Mouse (Mus musculus): ENCODE results near the gene Mylpf.

Gene Mylpf

DNA sequence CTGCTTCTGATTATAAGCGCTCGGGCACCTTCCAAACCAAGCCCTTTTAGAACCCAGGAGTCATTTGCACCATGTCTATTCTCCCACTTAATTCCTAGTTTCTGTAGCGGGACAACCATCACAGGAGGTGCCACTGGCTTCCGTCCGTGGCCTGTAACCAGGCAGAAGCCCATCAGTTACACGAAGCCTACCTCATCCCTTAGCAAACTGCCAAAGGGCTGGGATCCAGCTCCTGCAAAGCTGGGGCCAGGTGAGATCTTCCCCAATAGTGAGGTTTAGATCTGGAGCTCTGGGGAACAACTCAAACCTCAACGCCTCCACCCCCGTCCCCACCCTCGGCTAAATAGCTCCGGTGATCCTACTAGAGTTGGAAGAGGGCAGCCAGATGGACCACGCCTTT, 12.2 kb upstream of the Mylpf start:
- no peak for ATAC-seq (ENCODE audit: insufficient number of reproducible peaks, low FRiP score, low TSS enrichment)

DNA sequence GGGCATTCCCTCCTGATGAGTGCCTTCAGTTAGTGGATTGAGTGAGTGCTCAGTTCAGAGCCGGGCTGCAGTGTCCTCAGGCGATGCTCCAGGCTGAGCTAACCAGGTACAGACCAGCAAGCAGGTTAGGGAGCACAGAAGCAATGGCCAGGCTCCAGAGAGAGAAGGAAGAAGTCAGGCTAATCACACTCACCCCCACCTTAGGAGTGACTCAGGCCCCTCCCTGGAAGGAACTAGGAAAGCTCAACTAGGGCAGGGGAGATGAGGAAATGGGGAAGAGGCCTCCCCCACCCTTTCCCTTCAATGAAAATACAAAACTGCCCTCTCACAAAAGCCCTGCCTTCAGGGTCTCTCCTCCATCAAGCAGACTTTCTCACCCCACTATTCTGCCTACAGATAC, 2.1 kb upstream of the Mylpf start:
- ATAC-seq (ENCODE audit: insufficient number of reproducible peaks, low FRiP score, low TSS enrichment) = no peak

DNA sequence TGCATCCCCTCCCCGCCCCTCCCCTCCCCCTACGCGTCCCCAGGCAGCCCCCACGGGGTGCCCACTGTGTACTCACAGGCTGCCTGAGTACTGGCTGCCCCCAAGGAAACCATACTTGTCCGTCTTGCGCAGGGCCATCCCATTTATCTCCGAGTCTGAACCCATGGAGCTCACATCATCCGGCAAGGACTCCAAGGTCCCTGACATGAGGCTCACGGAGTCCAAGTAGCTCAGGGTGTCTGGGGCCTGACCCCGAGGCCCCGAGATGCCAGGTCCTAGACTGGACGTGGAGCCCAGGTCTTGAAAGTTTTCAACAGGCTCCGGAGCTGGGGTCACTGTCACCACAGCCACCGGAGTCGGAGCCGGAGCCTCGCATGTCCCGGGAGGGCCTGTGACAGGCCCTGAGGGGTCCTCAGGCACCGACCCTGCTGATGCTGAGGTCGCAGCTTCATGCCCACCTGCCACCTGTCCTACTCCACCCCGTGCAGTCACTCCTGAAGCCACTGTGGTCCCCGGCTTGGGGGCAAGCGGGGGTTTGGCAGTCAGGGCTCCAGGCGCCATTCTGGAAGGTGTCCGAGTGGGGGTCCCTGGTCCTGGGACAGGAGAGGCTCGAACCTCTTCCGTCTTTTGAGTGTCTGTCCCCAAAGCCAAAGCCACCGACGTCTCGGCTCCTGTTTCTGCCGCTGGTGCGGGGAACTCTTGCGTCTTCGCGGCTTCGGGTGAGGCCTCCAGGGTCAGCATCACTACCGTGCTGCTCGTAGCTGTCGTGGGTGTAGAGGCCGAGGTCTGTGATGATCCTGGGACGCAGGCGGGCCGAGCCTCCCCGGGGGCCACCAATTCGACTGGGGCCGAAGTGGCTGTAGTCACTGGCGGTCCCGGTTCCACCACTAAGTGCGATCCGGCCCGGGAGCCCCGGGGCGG, 1.1 kb upstream of the Mylpf start:
- no peak for ATAC-seq (ENCODE audit: insufficient number of reproducible peaks, low FRiP score, low TSS enrichment)

DNA sequence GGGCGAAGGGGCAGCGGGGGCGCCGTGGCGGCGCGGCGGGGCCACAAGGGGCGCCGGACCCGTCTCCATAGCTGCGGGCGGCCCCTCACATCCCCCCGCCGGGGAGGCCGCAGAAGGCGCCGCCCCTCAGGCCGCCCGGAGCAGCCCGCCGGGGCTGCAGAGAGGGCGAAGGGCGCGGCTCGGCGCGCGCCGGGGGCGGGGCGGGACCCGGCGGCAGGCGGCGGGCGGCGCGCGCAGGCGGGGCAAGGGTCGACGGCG, 466 bp upstream of the Mylpf start, which contains the start of gene Tbc1d10b:
TSS of gene Tbc1d10b (minus strand) at position 174 of the 258 bp plus-strand sequence.
- no peak for ATAC-seq (ENCODE audit: insufficient number of reproducible peaks, low FRiP score, low TSS enrichment)

DNA sequence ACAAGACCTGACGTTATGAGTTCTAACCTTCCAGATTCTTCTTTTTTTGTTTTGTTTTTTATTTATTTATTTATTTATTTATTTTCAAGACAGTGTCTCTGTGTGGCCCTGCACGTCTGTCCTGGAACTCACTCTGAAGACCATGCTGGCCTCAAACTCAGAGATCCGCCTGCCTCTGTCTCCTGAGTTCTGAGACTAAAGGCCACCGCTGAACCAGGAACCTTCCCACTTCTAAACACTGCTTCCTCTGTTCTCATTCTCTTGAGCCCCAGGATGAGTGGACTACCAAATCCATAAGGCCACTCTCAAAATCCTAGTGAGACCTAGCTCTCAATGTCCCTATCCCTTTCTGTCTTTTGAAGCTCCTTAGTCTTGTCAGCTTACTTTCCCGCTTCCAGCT, 1.2 kb downstream of the Mylpf start:
- ATAC-seq (ENCODE audit: insufficient number of reproducible peaks, low FRiP score, low TSS enrichment) = no peak

DNA sequence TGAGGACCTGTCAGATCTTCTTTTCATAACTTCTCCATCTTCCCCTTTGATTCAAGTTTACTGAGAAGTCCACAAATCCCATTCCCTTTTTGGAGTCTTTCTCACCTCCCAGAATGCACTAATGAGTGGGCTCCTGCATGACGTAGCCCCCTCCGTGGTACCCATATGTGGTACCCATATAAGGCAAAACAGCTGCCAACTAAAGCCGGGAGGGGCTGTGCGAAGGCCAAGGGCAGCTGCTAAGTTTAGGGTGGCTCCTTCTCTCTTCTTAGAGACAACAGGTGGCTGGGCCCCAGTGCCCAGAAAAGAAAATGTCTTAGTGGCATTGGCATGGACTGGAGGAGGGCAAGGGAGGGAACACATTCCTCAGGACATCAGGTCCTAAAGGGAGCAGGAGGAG, 1.6 kb downstream of the Mylpf start:
- ATAC-seq (ENCODE audit: insufficient number of reproducible peaks, low FRiP score, low TSS enrichment) = no peak

DNA sequence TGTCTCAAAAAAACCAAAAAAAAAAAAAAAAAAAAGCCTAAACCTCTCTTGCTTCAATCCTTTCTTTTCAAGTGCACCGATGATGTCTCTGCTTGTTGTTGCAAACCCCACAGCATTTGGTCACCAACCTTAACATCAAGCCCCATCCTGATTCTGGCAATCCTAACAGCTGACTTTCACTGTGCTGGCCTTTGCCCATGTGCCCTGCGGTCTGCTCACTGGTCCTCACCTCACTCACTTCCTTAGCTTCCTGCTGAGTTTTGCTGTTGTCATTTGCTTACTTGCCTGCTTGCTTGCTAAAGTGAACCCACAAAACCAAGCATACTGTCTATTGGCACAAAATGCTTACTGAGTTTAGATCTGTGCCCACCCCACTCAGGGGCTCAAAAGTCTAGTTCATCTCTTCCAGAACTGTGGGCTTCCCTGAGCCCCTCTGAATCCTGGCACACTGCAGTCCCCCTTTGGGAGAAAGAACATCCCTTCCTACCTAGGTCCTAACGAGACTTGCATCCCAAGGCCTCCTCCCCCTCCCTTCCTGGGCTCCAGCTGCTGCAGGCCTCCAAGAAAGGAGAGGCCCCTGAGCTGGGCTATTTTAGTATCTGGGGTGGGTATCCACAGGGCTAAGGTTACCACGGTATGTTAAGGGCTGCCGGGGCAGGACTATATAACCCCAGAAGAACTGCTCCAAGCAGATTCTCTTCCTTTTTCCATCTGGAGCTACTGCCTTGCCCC, 2.5 kb downstream of the Mylpf start:
- ATAC-seq (ENCODE audit: insufficient number of reproducible peaks, low FRiP score, low TSS enrichment) = no peak

- no peak for ATAC-seq (ENCODE audit: insufficient number of reproducible peaks, low FRiP score, low TSS enrichment)
Measured at GRCm38 (mm10) chr7:127212432-127213250, 4.0 kb downstream of the Mylpf start.

GRCm38 (mm10) chr7:127213485-127213884, 4.8 kb downstream of the Mylpf start:
- ATAC-seq (ENCODE audit: insufficient number of reproducible peaks, low FRiP score, low TSS enrichment) = no peak

GRCm38 (mm10) chr7:127213930-127214329, 5.2 kb downstream of the Mylpf start:
- no peak for ATAC-seq (ENCODE audit: insufficient number of reproducible peaks, low FRiP score, low TSS enrichment)

DNA sequence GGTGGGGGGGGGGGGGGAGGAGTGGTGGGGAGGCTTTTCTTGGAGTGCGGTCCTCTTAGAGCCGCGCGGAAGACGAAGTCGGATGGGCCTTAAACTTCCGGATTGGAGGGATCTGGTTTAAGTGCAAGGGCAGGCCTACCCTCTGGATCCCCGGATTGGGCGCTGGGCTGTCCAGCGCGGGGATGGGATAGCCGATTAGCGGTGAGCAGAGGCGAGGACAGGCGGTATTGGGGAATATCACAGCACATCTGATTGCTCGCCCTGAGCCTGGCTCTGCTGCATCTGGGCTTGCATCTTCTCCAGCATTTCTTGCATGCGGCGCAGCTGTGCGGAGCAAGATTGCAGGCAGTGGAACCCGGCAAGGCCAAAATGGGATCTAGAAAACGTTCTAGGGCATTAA, 5.8 kb downstream of the Mylpf start:
- no peak for ATAC-seq (ENCODE audit: insufficient number of reproducible peaks, low FRiP score, low TSS enrichment)

DNA sequence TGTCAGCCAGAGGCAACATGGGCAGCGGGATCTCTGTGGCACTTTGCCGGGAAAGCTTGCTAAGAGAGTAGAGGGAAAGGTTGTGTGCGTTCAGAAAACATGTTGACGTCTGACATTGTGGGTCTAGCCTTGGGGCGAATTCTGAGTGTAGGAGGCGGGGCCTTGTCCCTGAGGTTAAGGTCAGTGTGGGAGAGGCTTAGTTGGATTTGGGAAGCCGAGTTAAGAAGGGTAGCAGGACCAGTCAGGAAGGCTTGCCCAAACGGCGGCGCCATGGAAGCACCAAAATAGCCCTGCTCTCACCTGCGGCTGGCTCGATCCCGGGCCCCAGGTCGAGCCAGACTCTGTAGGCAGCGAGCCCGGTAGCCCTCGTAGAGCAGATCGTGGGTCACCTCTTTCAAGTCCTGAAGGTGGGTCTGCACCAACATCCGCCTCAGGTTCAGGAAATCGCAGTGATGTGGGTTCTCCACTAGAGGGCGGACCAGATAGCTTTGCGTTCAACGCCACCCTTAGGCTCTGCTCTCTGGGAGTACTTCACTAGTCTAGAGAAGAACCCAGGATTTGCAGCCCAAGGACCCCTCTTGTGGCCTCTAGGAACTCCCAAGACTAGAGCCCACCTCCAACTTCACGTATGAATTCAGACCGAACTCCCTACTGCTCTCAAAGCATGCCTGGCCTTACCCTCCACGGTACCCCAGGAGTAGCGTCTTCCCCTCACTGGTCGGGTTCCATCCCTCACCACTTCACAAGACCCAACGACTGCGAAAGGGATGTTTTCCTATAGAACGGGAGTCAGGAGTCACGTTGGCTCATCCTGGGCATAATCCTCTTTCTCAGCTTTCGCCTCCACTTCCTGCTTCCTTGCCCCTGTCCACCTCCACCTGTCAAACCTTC, 6.5 kb downstream of the Mylpf start:
- ATAC-seq (ENCODE audit: insufficient number of reproducible peaks, low FRiP score, low TSS enrichment) = peak; percentile 15; the same call in 1 of the 2 replicates

- no peak for ATAC-seq (ENCODE audit: insufficient number of reproducible peaks, low FRiP score, low TSS enrichment)
Measured at GRCm38 (mm10) chr7:127216307-127216706, 7.6 kb downstream of the Mylpf start.

DNA sequence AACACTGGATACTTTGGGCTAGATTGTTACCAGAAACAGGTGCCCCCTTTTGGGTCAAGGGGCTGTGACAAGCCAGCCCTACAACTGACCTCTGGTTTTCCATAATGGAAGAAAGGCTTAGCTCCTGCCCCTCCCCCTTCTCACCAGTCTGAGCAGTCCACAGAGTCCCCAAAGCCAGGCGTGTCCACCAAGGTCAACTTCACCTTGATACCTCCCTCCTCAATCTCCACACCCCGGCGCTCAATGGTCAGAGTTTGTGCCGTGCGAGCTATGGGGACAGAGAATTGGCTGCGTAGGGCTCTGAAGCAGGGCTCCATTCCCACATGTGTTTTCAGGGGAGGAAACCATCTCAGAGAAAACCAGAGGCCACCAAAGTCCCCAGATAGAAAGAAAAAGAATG, 8.8 kb downstream of the Mylpf start:
- no peak for ATAC-seq (ENCODE audit: insufficient number of reproducible peaks, low FRiP score, low TSS enrichment)

DNA sequence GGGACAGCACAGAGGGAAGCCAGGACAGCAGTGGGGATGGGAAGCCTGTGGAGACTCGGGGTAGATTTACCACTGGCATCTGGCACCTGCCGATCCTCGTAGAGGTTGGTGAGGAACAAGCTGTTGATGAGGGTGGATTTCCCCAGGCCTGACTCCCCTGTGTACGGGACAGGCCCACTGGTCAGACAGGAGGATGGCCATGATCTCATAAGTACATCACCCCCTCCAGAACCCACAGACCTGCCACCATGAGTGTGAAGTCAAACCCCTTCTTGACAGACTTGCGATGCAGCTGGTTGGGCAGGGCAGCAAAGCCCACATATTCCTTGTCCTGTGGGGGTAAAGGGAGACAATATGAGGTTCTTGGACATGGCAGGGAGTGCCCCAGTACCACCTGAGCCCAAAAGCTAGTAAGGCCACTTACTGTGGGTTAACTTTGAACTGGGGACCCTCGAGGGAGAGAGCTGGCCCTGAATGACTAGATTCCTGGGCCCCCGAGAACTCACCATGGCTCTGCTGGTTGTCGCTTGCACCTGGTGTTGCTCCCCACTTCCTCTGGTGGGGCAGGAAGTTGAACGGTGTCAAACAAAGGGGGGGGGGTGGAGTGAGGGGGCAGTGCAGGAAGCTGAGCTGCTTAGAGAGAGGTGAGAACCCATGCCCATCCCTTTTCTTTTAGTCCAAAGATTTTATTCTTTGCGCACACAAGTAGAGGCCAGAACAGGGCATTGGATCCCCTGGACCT, 9.4 kb downstream of the Mylpf start:
- ATAC-seq (ENCODE audit: insufficient number of reproducible peaks, low FRiP score, low TSS enrichment) = no peak

DNA sequence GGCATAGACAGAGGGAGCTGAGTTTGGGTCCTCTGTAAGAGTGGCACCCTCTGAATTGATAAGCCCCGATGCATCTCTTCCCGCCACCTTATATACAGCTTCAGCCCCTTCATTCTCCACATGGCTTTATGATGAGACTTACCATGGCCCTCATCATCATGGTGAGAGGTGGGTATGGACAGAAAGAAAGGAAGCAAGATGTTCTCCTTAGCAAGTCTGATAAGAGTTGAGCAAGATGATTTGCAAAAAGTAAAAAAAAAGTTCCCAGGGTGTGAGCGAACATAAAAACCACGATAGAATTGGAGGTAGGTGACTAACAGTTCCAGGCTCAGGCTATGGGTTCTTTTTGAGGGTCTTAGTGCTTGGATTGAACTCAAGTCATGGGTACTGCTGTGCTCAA, 10.0 kb downstream of the Mylpf start:
- ATAC-seq (ENCODE audit: insufficient number of reproducible peaks, low FRiP score, low TSS enrichment) = no peak

GRCm38 (mm10) chr7:127220440-127220839, 11.8 kb downstream of the Mylpf start:
- no peak for ATAC-seq (ENCODE audit: insufficient number of reproducible peaks, low FRiP score, low TSS enrichment)

DNA sequence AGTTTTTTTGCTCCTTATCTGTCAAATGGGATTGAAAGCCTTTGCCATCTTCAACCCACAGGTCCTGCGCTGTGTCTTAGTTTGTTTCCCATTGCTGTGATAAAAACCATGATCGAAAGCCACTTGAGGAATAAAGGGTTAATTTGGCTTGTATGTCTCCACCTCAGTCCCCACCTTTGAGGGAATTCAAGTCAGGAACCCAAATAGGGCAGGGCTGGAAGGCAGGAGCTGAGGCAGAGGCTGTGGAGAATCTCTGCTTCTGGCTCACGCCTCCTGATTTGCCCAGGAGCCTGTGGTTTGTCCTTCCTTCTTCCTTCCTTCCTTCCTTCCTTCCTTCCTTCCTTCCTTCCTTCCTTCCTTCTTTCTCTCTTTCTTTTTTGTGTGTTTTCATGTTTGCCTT, 14.4 kb downstream of the Mylpf start:
- no peak for ATAC-seq (ENCODE audit: insufficient number of reproducible peaks, low FRiP score, low TSS enrichment)
